Mouse (Mus musculus): ENCODE measurements around the gene Dner.

DNA sequence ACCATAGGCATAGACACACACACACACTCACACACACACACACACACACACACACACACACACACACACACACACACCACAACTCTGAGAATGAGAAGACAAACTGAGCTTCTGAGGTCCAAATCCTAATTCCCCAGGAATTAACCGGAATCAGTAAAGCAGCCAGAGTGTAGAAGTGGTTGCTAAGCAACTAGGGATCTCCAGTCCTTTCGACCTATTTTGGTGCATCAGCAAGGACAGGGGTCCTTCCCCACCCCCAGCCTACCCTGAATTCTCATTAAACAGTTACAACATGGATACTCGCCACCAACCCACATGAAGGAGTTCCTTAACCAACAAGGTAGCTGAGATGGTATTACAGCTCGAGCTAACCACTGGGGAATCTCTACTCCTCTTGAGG, 18.1 kb downstream of the Dner start:
- no peak for TF ChIP-seq GATA1 (IDR thresholded peaks at IDR 0.05; ENCODE audit: low read length)
- TF ChIP-seq TAL1 (IDR thresholded peaks at IDR 0.05; ENCODE audit: low read length): no peak

All from erythroblast, embryonic 14.5 days (primary cell).